Mouse (Mus musculus) CH12.LX (cell line): ENCODE measurements around the gene Tmem115. TPM values are rescaled to one million over a fixed set of nuclear protein-coding genes. Genes with fewer than 3 reads are reported as not detected.

Experiments
- DNase-seq: peaks from one replicate; pipeline ENCODE4 v3.0.0-alpha.2; 2013; ENCODE audit errors: extremely low read depth
- H3K27ac ChIP-seq: 2 replicates; pipeline ENCODE4 v1.5.1; 2012; ENCODE audit warnings: low read depth, mild to moderate bottlenecking, control low read depth, moderate library complexity; ENCODE audit not compliant: insufficient read depth
- H3K27me3 ChIP-seq: replicated peaks from 2 replicates; pipeline ENCODE3; 2012; ENCODE audit warnings: inconsistent platforms
- H3K36me3 ChIP-seq, 2 experiments: replicated peaks in 1 of 2; 2 replicates each; pipeline versions ENCODE3 to v1.6.1; 2012; ENCODE audit warnings: inconsistent platforms in 1 of 2, low read length in 1 of 2, mild to moderate bottlenecking in 1 of 2, mixed read lengths in 1 of 2, moderate library complexity in 1 of 2; ENCODE audit not compliant: control insufficient read depth in 1 of 2, insufficient read depth in 1 of 2
- H3K4me1 ChIP-seq, 2 experiments: 2 replicates each; pipeline ENCODE4 v1.6.1; 2012; ENCODE audit warnings: inconsistent platforms in 1 of 2, moderate library complexity in 1 of 2; ENCODE audit not compliant: insufficient read depth in 2 of 2, control insufficient read depth in 1 of 2
- H3K4me2 ChIP-seq: 2 replicates; pipeline ENCODE4 v1.6.1; 2012; ENCODE audit warnings: low read depth, mild to moderate bottlenecking, control low read depth; ENCODE audit not compliant: poor library complexity, insufficient read depth, severe bottlenecking
- H3K4me3 ChIP-seq, 3 experiments: fragments of 150-350 bp in 1 of 3; sonication (generic) in 1 of 3; replicated peaks in 1 of 3; 2 replicates each; pipeline versions ENCODE3 to v1.5.1; 2011 to 2012; ENCODE audit warnings: low read depth in 2 of 3, low read length in 2 of 3, mild to moderate bottlenecking in 2 of 3, moderate library complexity in 2 of 3, control low read depth in 1 of 3, improper control_type of control experiment in 1 of 3, inconsistent platforms in 1 of 3, mixed read lengths in 1 of 3; ENCODE audit not compliant: poor library complexity in 1 of 3
- H3K79me2 ChIP-seq: replicated peaks from 2 replicates; pipeline ENCODE4 v1.6.1; 2012; ENCODE audit warnings: mild to moderate bottlenecking, moderate library complexity; ENCODE audit not compliant: control insufficient read depth, poor library complexity, insufficient read depth, severe bottlenecking; ENCODE audit errors: extremely low read depth
- H3K9ac ChIP-seq: 2 replicates; pipeline ENCODE4 v1.6.1; 2012; ENCODE audit warnings: low read depth, mild to moderate bottlenecking, control low read depth, moderate library complexity; ENCODE audit not compliant: insufficient read depth
- H3K9me3 ChIP-seq: replicated peaks from 2 replicates; pipeline ENCODE3; 2012; ENCODE audit warnings: low read length, inconsistent platforms, mixed read lengths
- CHD1 ChIP-seq: IDR thresholded peaks from 2 replicates; pipeline ENCODE4 v1.6.1; 2012; ENCODE audit warnings: low read depth, low read length, improper control_type of control experiment, inconsistent platforms
- CTCF ChIP-seq, 2 experiments: IDR thresholded peaks in 1 of 2; conservative IDR thresholded peaks in 1 of 2; 2 replicates each; pipeline ENCODE4 v1.5.1; 2011 to 2012; ENCODE audit warnings: low read depth in 2 of 2, low read length in 2 of 2, improper control_type of control experiment in 1 of 2, inconsistent platforms in 1 of 2, mild to moderate bottlenecking in 1 of 2, moderate library complexity in 1 of 2
- E2F4 ChIP-seq: IDR thresholded peaks from 2 replicates; pipeline ENCODE4 v1.6.1; 2011; ENCODE audit warnings: low read depth, low read length, improper control_type of control experiment; ENCODE audit not compliant: insufficient replicate concordance
- EP300 ChIP-seq: IDR thresholded peaks from 2 replicates; pipeline ENCODE4 v1.6.1; 2011; ENCODE audit warnings: low read length, improper control_type of control experiment
- ETS1 ChIP-seq: conservative IDR thresholded peaks from 2 replicates; pipeline ENCODE4 v1.6.1; 2012; ENCODE audit warnings: low read depth, mild to moderate bottlenecking, inconsistent platforms, low read length, improper control_type of control experiment, moderate library complexity
- GABPA ChIP-seq: IDR thresholded peaks from 2 replicates; pipeline ENCODE4 v1.6.1; 2012; ENCODE audit warnings: low read depth, low read length, improper control_type of control experiment, inconsistent platforms; ENCODE audit not compliant: insufficient replicate concordance
- HCFC1 ChIP-seq: IDR thresholded peaks from 2 replicates; pipeline ENCODE4 v1.6.1; 2012; ENCODE audit warnings: low read depth, mild to moderate bottlenecking, inconsistent platforms, low read length, improper control_type of control experiment
- IRF4 ChIP-seq: IDR thresholded peaks from 2 replicates; pipeline ENCODE4 v1.6.1; 2014; ENCODE audit warnings: low read depth, mild to moderate bottlenecking, inconsistent platforms, low read length, improper control_type of control experiment
- JUND ChIP-seq: conservative IDR thresholded peaks from 2 replicates; pipeline ENCODE4 v1.6.1; 2011; ENCODE audit warnings: low read depth, low read length, improper control_type of control experiment
- MAFK ChIP-seq: IDR thresholded peaks from 2 replicates; pipeline ENCODE4 v1.6.1; 2011; ENCODE audit warnings: low read length, improper control_type of control experiment; ENCODE audit not compliant: insufficient replicate concordance
- MAX ChIP-seq: IDR thresholded peaks from 2 replicates; pipeline ENCODE4 v1.6.1; 2011; ENCODE audit warnings: low read length, improper control_type of control experiment
- MEF2A ChIP-seq: IDR thresholded peaks from 2 replicates; pipeline ENCODE4 v1.6.1; 2014; ENCODE audit warnings: low read depth, mild to moderate bottlenecking, inconsistent platforms, low read length, improper control_type of control experiment, borderline replicate concordance
- MXI1 ChIP-seq: IDR thresholded peaks from 2 replicates; pipeline ENCODE4 v1.6.1; 2011; ENCODE audit warnings: mild to moderate bottlenecking, low read depth, low read length, improper control_type of control experiment
- MYC ChIP-seq: IDR thresholded peaks from 2 replicates; pipeline ENCODE4 v1.6.1; 2011; ENCODE audit warnings: low read depth, mild to moderate bottlenecking, improper control_type of control experiment, low read length
- PAX5 ChIP-seq: IDR thresholded peaks from 2 replicates; pipeline ENCODE4 v1.6.1; 2012; ENCODE audit warnings: low read length, inconsistent platforms, mixed read lengths
- POLR2A ChIP-seq: IDR thresholded peaks from 2 replicates; pipeline ENCODE4 v1.6.1; 2011; ENCODE audit warnings: low read depth, mild to moderate bottlenecking, improper control_type of control experiment, low read length
- RAD21 ChIP-seq: IDR thresholded peaks from 2 replicates; pipeline ENCODE4 v1.6.1; 2011; ENCODE audit warnings: low read depth, mild to moderate bottlenecking, low read length, improper control_type of control experiment, moderate library complexity
- RCOR1 ChIP-seq: conservative IDR thresholded peaks from 2 replicates; pipeline ENCODE4 v1.6.1; 2012; ENCODE audit warnings: low read depth, mild to moderate bottlenecking, inconsistent platforms, low read length, improper control_type of control experiment
- SIN3A ChIP-seq: IDR thresholded peaks from 2 replicates; pipeline ENCODE4 v1.6.1; 2012; ENCODE audit warnings: low read length, improper control_type of control experiment, inconsistent platforms
- TBP ChIP-seq: conservative IDR thresholded peaks from 2 replicates; pipeline ENCODE4 v1.6.1; 2011; ENCODE audit warnings: low read depth, low read length, improper control_type of control experiment
- UBTF ChIP-seq: IDR thresholded peaks from 2 replicates; pipeline ENCODE4 v1.6.1; 2012; ENCODE audit warnings: low read depth, mild to moderate bottlenecking, inconsistent platforms, low read length, improper control_type of control experiment, moderate library complexity
- USF2 ChIP-seq: conservative IDR thresholded peaks from 2 replicates; pipeline ENCODE4 v1.6.1; 2011; ENCODE audit warnings: low read depth, low read length, improper control_type of control experiment
- ZC3H11A ChIP-seq: IDR thresholded peaks from 2 replicates; pipeline ENCODE4 v1.6.1; 2012; ENCODE audit warnings: low read depth, mild to moderate bottlenecking, inconsistent platforms, low read length, improper control_type of control experiment
- ZMIZ1 ChIP-seq: IDR thresholded peaks from 2 replicates; pipeline ENCODE4 v1.6.1; 2012; ENCODE audit warnings: low read depth, mild to moderate bottlenecking, inconsistent platforms, low read length, improper control_type of control experiment
- dilution Hi-C: fragments of 300-500 bp; cut with MboI; formaldehyde crosslinking; loops from 2 replicates; pipeline ENCODE4 v1.14.3; 2020; ENCODE audit warnings: low sequenced_read_pairs; ENCODE audit not compliant: extremely low pct_unique_long_range_greater_than_20kb, extremely low pct_ligation_motif_present
- in situ Hi-C: fragments of 300-500 bp; cut with MboI; formaldehyde crosslinking; loops from 3 replicates; pipeline ENCODE4 v1.14.3; 2019; ENCODE audit warnings: low sequenced_read_pairs, low pct_ligation_motif_present, low pct_unique_long_range_greater_than_20kb, mixed read lengths
- polyA plus RNA-seq: library from polyadenylated mRNA; unstranded; fragments of >175 nt; gene quantifications from 2 replicates; pipeline ENCODE4 v1.2.1, GENCODE M21; 2012; ENCODE audit warnings: low read depth; ENCODE audit not compliant: insufficient read length
- total RNA-seq, 2 experiments: library from RNA; depleted of rRNA; stranded (reverse); fragments of 300-350 nt in 1 of 2; fragments of >200 nt in 1 of 2; gene quantifications; 2 replicates each; pipeline ENCODE4 v1.2.3; 2012 to 2014

Tmem115 gene
- total and polyA plus RNA-seq, 3 experiments, result 12.6 to 17.9 (median 13.0) TPM

DNA sequence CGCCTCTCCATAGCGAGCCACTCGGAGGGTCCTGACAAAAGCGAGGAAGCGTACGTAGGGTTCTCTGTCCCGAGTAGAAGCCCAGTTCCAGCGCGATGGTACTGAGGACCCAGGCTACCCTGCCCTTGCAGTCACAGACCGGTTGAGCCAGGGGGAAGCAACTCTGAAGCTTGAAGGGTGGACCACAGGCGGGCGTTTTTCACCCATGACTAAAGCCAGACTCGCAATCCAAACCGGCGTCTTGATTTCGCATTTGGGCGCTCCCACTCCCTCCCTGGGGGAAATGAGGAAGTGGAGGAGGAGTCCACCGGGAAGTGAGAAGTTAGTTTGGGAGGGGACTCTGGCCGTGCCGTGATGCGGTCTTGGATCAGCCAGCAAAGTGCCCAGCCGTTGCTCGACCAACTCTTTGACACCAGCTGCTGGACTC is 21.3 kb downstream of the Tmem115 start:
- in situ Hi-C loops (no loop called here), dilution Hi-C loops (no loop called here)
- Histone ChIP-seq H3K27me3 (no peaks in the 10 kb centered on the region), H3K4me1 (peaks cover 10 to 30% of the 10 kb centered on the region in 2 experiments), H3K36me3 (peaks cover 32 to 53% of the 10 kb centered on the region in 2 experiments), H3K27ac (peak overlapping the region; percentile 82), H3K9me3 (no peaks in the 10 kb centered on the region), H3K4me3 (peak overlapping the region; percentile 69 to 91 (median 83)), H3K9ac (peak overlapping the region; percentile 77), H3K79me2 (peaks cover 29% of the 10 kb centered on the region), H3K4me2 (peak overlapping the region; percentile 90; the same call in 1 of the 2 replicates)
- no peak; the same call in 1 of the 2 replicates for TF ChIP-seq MYC
- TF ChIP-seq MAX, result no peak
- no peak for TF ChIP-seq EP300
- 0 out of 2 replicates have a peak, but pooled peaks have one; percentile 8 for TF ChIP-seq SIN3A
- no peak for TF ChIP-seq IRF4
- TF ChIP-seq CTCF (conservative IDR thresholded peaks at IDR 0.05 in 1 of 2, IDR thresholded peaks at IDR 0.05 in 1 of 2; ENCODE audit: low read depth in 2 of 2, low read length in 2 of 2), result no peak
- no peak for TF ChIP-seq UBTF
- no peak for DNase-seq

DNA sequence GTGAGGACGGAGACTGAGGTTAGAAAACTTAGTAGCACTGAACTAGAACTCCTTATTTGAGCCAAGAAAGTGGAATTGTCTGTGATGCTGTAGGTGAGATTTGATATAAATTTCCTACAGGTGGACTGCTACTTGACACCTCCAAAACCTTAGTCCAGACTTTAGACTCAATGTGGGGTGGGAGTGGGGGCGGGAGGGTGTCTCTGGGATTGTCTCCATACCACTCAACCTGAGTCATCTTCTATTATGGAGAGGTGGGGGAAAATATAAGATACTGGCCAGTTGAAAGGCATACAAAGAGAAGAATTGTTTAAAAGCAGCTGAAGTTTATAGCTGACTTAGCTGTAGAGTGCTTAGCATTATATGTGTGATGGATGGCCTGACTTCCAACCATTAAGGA is 22.0 kb downstream of the Tmem115 start:
- in situ Hi-C loops (no loop called here), dilution Hi-C loops (no loop called here)
- Histone ChIP-seq H3K9ac (peak overlapping the region; percentile 77), H3K27me3 (no peaks in the 10 kb centered on the region), H3K9me3 (no peaks in the 10 kb centered on the region), H3K36me3 (peaks cover 32 to 58% of the 10 kb centered on the region in 2 experiments), H3K27ac (no peak overlapping the region), H3K4me1 (peaks cover 10 to 27% of the 10 kb centered on the region in 2 experiments), H3K4me3 (peak overlapping the region; percentile 69 to 91 (median 83)), H3K79me2 (peaks cover 29% of the 10 kb centered on the region)
- DNase-seq, result no peak
- TF ChIP-seq TBP, result no peak
- no peak for TF ChIP-seq POLR2A
- TF ChIP-seq JUND, result no peak
- no peak for TF ChIP-seq PAX5
- TF ChIP-seq EP300, result no peak
- TF ChIP-seq MEF2A, result no peak
- TF ChIP-seq MXI1, result no peak
- no peak for TF ChIP-seq USF2
- TF ChIP-seq ZC3H11A, result no peak
- TF ChIP-seq ETS1, result no peak
- no peak for TF ChIP-seq CHD1
- TF ChIP-seq UBTF, result no peak
- TF ChIP-seq HCFC1, result no peak
- TF ChIP-seq GABPA, result no peak
- TF ChIP-seq E2F4, result no peak
- no peak for TF ChIP-seq RCOR1
- no peak for TF ChIP-seq ZMIZ1
- TF ChIP-seq RAD21, result no peak
- TF ChIP-seq MAFK, result no peak
- TF ChIP-seq MYC, result no peak
- TF ChIP-seq, all 38 proteins: peak for 0
- H3K4me2 ChIP-seq, result peak overlapping the region; percentile 90
